Mouse (Mus musculus): ENCODE data around the gene Ccdc102a.

Gene Ccdc102a

DNA sequence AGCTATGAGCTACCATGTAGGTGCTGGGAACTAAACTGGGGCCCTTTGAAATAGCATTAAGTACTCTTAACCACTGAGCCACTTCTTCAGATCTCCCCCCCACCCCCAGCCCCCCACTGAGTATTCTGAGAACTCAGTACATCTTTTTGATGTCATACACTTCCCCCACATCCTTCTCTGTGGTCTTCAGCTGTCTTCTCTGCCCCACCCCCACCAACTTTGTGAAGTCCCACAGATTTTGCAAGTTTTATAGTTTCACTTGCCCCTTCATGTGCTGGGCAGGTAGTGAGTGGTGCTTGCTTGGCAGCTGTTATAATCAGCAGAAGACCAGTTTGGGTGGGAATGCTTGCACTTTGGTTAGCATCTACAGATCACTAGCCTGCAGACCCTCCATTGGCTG lies 1.4 kb upstream of the Ccdc102a start:
- DNase-seq, result no peak

DNA sequence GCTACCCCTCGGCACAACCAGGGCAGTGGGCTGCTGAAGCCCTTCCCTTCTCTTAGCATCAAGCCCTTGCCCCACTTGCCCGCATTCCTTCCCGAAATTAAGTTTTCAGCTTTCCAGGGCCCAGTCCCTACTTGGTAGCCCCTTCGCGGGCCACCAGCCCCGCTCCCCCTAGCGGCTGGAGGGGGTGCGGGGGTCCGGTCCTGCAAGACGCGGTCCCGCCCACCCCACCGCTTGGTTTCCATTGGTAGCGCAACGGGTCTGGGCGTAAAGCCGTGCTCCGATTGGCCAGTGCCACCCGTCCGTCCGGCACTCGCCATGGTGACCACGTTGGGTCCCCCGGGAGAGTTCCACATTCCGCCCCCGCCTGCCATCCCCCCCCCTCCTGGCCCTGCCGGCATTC lies 546 bp downstream of the Ccdc102a start:
- DNase-seq, result peak; percentile 97 to 98

DNA sequence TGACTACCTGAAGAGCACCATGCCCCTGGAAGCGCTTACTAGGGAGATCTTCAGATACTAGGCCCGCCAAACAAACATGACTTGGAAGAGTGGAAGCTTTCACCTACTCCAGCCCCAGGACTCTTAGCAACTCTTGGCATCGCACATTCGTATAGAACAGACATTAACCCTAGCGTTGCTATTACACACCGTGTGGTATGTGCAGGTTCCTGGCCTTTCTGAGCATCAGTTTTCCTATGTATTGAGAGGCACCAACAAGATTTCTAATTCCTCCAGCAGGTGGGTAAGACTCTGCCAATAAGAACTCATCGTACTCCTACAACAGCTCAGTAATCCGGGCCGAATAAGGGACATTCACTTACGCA lies 956 bp downstream of the Ccdc102a start:
- DNase-seq, result no peak

DNA sequence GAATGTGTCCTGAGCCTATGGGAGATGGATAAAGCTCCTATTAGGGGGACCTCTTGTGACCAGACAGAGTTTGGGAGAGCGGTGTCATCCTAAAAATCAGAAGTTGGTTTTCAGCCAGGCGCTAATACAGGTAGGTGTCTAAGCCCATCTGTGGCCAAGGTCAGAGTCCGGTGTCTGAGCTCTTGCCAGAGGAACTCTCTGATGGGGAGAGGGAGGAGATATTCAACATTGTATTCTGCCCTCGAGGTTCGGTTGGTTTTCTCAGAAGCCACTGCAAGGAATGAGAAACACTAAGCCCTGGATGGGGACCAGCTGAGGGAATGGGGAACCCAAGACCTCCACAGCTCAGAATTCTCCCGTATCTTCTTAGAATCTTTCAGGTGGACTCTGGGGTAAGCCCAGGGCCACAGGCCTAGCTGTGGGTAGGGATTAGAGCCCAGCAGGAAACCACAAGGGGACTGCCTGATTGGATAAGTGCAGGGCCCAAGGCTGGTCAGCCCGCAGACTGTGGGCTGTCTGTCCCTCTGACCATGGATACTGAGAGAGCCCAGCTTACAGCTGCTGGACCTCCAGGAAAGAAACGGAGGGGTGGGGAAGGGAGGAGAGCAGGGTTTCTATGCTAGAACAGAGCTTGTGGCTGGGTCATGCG lies 1.5 kb downstream of the Ccdc102a start:
- no peak for DNase-seq

DNA sequence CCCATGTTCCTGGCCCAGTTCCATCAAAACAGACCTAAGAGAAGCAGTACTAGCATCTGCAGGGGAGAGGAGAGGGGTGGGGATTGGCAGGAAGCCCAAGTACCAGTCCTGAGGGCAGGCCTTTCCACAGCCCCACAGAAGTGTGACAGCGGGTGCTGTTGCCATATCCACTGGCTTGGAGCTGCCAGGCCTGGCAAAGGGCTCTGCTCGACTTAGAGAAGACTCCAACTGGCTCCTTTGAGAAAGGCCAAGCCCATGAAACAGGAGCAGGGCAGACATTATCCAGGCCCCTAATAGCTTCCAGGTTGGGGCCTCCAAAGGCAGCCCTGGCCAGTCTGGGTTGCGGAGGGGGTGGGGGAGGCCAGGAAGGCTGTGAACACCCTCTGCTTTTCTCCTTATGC lies 3.2 kb downstream of the Ccdc102a start:
- DNase-seq, result peak; percentile 55 to 78

DNA sequence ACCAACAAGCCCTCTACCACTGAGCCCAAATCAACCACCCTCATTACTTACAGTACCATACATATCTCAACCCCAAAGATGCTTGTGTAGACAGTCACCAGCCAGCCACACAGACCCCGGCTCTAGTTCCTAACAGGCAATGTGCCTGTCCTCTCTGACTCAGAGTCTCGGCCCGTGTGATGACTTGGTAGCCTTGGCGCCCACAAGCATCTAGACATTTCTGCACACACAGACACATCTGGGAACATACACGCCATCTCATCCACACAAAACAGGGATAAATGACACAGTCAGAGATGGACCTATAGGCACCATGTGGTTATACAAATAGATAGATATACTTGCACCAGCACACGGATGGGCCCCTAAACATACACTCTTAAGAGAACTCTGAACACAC lies 3.6 kb downstream of the Ccdc102a start:
- no peak for DNase-seq

DNA sequence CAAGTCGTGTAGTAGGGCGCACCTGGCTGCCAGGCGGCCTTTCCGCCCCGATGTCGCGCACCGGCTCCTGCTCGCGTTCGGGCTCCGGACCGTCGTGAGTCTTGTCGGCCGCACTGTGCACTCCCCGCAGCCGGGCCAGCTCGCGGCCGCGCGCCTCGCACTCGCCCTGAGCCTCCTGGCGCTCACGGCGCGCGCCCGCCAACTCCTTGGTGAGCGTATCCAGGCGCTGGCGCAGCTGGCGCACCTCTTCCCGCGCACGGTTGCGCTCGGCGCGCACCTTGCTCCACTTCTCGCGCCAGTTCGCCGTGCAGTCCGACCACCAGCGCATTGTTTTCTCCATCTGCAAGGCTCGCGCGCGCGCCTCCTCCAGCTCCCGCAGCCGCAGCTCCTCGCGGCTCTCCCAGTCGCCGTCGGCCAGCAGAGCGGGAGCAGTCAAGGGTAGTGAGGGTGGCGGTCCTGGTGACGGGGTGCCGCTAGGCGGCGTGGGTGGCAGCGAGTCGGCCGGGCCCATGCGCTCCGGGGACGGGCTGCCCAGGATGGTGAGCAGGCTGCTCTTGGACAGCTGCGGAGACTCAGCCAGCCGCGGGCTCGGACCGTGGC lies 4.7 kb downstream of the Ccdc102a start:
- peak; percentile 88 to 89 for DNase-seq

DNA sequence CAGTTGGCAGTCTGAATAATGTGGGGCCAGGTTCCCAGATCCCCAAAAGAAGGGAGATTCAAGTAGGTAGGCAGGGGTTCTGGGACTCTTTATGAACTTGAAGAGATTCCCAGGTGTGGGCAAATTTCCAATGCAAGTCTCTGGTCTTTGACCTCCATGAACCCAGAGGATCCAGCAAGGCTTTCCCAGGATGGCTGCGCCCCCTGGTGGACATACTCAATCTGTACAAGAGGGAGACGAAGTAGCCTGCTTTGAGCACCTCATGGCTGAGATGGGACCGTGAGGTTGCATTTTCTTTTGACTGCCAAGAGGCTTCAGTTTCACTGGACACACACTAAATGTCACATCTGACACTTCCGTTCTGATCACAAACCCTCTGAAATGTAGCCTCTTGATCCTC lies 9.1 kb downstream of the Ccdc102a start:
- peak; percentile 78 to 86 for DNase-seq

DNA sequence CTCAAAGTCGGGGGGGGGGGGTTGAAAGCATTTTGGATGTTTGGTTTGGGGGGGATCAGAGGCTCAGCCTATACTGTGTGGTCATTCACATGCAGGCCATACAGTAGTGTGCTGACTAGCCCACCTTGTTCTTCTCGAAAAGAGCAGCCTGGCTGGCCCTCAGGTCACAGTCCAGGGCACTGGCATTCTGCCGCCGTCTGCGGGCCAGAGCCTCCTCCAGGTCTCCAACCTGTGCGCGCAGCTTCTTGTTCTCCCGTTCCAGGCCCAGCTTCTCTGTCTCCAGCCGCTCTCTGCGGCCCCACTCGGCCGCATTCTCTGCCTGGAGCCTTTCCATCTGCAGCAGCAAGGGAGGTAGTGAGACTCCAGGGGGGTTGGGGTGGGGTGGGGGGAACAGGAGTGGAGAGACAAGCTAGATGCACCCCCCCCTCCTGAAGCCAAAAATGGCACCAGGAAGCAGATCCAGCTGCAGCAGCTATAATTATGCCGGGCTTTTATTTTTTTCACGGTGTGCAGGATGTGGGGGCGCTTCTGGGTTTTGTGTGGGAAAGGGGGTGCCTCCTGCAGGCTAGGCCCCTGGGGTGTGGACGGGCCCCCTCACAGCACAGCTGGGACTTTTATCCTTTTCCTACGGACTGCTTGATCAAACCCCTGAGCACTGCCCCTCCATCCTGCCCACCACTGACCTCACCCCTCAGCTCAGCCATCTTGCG lies 10.2 kb downstream of the Ccdc102a start:
- peak in 1 of 2 experiments; percentile 29 for DNase-seq

DNA sequence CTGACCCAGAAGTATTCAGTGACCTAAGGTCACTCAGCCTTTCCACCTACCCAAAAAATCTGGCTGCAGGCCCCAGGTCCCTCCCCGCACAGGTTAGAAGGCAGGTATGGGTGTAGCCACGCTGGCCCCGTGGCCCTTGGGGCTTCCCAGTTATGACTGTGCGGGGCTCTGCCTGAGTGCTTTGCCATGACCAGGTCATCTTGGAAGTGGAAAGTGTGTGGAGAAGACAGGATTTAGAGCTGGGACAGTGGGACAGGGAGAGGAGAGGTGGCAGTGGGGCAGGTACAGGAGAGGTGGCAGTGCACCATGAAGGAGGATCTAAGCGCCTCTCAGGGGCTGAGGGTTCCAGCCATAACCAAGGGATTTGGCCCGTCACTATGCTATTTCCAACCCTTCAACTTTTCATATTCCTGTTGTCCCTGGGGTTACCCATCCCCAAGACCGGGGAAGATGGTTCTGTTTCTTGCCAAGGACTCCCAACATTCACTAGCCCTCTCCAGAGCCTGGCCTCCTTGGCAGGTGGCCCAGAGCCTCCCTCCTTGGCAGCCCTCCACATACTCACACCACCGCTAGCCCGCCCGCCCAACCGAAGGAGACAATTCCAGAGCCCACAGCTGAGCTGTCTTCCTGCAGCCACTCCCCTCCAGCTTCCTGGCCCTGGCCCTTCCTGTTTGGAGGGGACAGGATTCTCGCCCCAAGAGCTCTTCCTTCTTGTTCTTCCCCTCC lies 13.3 kb downstream of the Ccdc102a start:
- DNase-seq, result peak; percentile 94 to 95

DNA sequence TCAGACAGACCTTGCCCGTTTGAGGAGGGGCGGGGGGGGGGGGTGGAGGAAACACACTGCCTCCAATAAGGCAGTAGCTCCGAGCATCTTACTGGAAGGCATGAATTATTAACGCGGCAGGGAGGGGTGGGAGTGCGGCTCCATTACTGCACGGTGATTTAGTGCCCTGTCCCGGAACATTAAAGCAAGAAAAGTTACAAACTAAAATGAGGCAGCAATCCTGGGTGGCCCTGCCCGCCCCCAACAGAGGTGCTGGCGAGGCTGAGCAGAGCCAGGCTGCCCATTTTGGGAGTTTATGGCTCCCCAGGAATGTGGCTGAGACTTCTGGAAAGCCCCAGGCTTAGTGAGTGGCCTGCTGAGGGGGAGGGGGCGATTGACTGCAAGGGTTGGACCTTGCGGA lies 14.2 kb downstream of the Ccdc102a start:
- no peak for DNase-seq

DNA sequence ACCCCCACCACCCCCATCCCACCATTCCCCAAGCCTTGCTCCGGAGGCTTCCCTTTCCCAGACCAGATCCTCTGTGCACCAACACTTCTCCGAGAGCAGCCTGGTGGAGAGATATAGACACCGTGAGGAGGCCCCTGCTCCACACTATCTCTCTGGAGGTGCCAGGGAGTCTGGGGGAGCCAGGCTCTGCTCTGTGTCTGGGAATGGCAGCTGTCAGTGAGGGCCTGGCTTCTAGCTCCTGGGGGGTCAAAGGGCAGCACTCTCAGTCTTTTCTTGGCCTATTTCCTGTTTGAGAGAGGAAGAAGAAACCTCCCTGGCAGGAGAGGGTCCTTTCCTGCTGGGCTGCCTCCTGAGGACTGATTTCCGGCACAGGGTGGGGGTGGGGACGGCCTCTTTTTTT lies 16.9 kb downstream of the Ccdc102a start:
- DNase-seq, result no peak

DNA sequence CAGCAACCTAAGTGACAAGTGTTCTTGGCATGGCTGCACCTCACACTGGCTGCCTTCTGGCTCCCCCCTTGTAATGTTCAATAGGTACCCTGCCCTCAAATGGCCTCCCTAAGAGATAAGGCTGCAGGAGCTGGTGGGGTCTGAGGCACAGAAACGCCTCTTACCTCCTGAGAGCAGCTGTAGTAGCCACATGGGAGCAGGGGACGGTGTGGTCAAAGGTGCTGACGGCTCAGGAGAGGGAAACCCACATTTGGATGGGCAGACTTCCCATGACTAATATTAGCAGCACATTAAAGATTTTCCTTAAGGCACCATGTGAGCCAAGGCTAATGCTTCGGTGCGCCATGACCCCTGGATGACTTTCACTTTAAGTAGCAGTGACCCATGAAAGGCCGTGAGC lies 17.3 kb downstream of the Ccdc102a start:
- DNase-seq, result no peak

DNA sequence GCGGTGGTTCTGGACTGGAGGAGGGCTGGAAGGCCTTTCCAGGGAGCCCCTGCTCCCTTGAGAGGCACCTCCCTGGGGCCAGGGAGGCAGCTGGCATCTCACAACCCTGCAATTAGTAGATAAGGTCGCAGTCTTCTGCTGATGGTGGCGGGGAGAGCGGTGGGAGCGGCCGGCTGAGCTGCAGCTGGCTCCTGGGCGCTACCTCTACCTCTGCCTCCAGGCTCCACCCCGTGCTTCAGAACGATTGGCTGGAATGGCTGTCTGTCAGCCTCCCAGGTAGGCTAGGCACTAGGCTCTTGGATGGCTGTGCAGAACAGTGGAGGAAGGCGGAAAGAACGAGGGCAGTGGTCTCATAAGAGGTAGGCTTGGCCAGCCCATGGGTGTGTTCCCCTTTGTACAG lies 18.6 kb downstream of the Ccdc102a start:
- peak; percentile 69 to 76 for DNase-seq

DNA sequence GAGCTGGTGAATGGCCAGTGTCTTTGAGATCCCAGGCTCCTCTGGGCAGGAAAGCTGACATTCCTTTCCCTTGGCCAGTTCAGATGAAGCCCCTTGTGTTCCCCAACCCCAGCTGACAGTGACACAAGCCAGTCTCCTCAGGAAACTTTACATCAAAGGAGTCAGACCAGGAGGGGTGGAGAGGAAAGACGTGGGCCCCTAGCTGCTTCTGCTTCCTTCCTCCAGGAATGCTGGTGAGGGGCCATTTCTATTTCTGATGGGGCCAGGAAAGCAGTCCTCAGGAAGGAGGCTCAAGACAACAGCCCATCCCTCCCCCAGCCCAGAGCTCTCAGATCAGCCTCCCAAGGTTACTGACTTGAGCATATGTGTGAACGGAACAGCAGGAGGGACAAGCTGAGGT lies 25.0 kb downstream of the Ccdc102a start:
- peak in 1 of 2 experiments; percentile 38 for DNase-seq

DNA sequence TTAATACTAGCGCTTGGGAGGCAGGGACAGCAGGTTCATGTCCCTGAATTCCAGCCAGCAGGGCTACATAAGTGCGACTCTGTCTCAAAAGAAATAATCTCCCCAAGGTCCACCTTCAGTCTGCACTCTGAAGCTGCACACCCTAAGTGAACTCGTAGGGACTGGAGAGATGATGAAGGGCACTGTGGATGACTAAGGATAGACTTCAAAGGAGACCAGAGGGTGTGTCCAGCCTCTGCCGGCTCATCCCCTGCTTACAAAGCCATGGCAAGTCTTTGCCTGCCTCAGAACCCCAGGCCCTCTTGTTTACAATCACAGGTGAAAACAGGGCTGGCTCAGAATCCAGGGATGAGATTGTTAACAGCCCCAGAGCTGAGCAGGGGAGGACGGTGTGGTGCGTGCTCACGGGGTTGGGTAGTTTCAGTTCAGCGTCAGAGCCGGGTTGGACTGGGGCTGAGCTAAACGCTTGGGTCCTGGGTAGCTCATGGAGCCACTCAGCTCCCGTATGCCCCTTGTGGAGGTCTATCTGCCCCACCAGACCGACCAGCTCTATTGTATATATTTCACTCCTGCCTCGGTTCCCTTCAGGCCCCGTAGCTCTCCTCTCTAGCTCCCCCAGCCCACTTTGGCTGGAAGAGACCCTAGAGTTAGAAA lies 29.4 kb downstream of the Ccdc102a start:
- no peak for DNase-seq

DNA sequence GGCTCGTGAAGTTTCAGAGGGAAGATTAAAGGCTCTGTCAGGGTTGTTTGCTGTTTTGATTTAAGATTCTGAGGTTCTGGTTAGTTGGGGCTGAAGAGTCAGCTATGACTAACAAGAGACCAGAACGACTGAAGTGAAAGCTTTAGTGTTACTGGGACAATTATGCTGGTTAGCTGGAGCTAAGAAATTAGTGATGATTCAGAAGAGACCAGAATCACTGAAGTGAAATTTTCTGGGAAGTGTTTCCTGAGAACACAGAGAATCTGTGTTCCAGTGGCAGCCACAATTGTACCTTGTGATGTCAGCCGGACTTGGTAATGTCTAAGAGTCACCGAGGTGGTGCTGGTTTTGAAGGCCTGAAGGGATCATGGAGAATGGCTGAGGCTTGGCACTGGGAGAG lies 37.2 kb downstream of the Ccdc102a start:
- no peak for DNase-seq

DNA sequence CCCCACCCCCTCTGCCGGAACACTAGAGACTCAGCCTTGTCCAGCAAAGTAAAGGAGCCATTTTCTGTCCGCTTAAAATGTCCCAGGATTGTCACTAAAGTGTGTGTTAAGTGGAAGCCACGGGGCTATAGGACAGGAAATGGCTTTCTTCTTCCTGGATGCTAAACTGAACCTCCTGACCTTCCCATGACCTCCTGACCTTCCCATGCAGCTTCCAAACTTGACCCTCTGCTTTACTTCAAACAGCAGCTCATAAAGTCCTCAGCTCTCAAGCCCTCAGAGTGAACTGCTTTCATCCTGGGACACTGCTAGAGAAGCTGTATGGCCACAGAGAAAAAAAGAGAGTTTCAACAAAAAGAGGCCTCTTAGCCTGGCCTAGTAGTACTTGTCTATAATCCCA lies 41.1 kb downstream of the Ccdc102a start:
- peak in 1 of 2 experiments; percentile 22 for DNase-seq

DNA sequence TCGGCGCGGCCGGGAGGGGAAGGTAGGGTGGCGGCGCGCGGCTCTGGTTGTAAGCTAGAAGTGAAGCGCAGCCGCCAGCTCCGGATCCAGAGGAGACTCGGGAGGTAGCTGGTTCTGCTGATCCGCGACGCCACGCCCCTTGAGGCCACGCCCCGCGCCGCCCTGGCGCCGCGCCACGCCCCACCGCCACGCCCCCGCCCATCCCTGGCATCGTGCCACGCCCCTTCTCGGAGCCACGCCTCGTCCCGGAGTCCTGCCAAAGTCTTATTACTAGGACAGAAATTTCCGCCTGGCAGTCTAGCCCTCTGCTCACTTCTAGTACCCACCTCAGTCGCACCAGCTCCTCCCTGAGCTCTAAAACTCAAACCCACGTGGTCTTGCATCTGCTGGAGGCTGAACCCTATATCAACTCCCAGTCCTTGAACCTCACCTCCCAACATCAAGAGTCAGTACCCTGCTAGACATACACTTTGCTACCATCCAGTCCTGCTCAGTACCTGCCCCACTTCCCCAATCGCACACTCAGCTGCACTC lies 41.6 kb downstream of the Ccdc102a start, which contains the start of gene Dok4:
Gene Dok4, minus strand, starts transcription at position 134 of the 534 bp plus-strand sequence.
- DNase-seq, result peak; percentile 93 to 95

DNA sequence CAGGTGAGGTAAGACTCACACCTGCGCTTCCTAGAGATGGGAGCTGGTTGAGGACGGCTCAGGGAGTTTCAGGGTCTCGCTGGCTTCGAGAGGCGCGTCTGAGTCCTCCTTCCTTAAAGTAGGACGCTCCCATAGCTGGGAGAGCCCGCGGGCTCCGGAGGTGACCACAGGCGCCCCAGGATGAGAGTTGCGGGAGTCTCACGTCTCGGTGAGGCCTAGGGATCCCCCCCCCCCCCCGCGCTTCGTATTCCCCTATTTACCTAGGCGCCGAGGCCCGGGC lies 42.1 kb downstream of the Ccdc102a start:
- DNase-seq, result no peak

DNA sequence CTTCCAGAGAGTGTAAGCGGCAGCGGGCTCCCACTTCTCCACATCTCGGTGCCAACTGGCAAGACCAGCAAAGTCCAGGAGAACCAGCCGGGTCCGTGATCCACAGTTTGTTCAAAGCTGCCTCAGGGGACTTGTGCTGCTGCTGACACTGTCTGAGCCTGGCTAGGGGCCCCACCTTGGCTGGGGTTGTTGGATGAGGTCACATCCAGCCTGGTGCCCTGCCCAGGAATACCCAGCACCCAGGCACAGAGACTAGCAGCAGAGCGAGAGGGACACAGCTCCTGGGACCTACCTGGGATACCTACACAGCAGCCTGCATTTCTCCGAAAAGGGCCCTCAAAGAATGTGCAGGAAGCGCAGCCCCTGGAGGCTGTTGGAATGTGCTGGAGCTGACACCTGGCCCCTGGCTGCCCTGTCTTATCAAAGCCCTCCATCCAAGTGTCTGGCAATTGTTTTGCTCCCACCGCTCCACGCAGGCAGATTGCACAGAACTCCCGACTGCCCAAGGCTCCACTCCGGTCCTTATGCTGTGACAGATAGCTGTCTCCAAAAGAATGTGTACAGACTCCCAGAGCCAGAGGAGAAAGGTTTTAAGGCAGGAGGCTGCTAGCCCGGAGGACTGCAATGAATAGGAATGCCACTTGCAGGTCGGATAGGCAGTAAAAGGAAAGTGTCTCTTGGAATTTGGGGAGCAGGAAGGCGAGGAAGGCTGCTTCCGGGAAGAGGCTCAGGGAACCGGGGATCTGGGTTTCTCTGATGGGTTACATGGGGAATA lies 42.6 kb downstream of the Ccdc102a start:
- peak; percentile 51 to 62 for DNase-seq

DNA sequence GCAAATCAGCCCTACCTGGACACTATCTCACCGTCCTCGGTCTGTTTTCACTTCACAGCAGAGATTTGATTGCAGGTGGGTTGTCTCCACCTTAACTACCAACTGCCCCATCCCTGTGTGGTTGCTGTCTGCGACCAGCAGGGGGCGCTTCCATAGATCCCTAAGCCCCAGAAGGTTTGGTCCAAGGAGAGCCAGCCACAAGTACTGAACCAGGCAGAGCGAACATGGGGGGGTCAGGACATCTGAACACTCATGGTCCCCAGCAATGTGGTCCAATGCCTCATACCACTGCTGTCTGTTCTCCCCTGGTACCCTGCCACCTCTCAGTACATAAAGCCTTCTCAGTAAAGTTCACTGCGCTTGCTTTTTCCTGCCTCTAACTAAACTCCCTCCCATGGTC lies 43.5 kb downstream of the Ccdc102a start:
- DNase-seq, result peak; percentile 72 to 81
